Mouse (Mus musculus) adrenal gland, postnatal 14 days (tissue): ENCODE measurements around the gene Xylt1. TPM values are rescaled to one million over a fixed set of nuclear protein-coding genes. Genes with fewer than 3 reads are reported as not detected.

Experiments
- DNase-seq: peaks from one replicate; pipeline ENCODE4 v3.0.0; 2021; ENCODE audit warnings: mixed read lengths
- total RNA-seq: library from RNA; stranded (reverse); gene quantifications from 2 replicates; pipeline ENCODE4 v1.2.3, GENCODE M21; 2021

Xylt1 gene
- total RNA-seq, 1 experiment from 2014 or later: 5.7 TPM

DNA sequence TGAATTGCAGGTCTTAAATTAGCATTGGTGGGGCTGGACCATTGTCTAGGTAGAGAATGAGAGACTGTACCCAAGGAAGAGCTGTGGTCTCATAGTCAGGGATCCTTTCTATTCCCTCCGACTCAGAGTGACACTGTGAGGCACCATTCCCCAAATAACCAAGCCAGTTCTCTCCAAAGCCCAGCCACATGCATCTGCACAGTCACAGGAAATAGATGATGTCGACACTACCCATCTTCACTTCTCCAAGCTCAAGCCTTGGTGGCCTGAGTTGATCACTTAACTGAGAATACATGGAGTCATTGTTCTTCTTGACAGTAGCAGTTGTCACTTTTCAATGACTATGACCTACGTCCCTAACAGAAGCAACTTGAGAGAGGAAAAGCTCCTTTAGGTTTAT lies 100.6 kb downstream of the Xylt1 start:
- no peak for DNase-seq

GRCm38 (mm10) chr7:117482701-117483100 lies 101.9 kb downstream of the Xylt1 start:
- DNase-seq: no peak

DNA sequence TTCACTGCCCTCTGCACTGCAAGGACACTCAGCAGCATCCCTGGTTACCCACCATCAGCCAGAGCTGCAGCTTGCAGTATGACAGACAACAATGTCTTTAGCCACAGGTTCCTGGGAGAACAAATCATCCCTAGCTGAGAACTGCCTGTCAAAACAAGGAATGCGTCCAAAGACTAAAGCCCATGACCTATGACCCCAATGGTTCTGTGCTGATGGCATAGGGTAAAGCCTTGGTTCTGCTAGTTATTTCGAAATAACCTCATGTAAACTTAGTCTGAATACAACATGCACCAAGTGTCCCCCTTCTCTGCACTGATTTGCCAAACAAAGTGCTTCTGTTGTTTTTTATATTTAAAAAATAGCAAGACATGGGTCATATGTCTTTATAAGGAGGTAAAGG lies 103.8 kb downstream of the Xylt1 start:
- DNase-seq: no peak

- DNase-seq: peak; percentile 17
These were observed 104.3 kb downstream of the Xylt1 start for GRCm38 (mm10) chr7:117484989-117485536.

GRCm38 (mm10) chr7:117486425-117487172 lies 105.8 kb downstream of the Xylt1 start:
- no peak for DNase-seq

- no peak for DNase-seq
These were observed 106.4 kb downstream of the Xylt1 start for GRCm38 (mm10) chr7:117487173-117487490.

GRCm38 (mm10) chr7:117489973-117490372 lies 109.2 kb downstream of the Xylt1 start:
- no peak for DNase-seq

DNA sequence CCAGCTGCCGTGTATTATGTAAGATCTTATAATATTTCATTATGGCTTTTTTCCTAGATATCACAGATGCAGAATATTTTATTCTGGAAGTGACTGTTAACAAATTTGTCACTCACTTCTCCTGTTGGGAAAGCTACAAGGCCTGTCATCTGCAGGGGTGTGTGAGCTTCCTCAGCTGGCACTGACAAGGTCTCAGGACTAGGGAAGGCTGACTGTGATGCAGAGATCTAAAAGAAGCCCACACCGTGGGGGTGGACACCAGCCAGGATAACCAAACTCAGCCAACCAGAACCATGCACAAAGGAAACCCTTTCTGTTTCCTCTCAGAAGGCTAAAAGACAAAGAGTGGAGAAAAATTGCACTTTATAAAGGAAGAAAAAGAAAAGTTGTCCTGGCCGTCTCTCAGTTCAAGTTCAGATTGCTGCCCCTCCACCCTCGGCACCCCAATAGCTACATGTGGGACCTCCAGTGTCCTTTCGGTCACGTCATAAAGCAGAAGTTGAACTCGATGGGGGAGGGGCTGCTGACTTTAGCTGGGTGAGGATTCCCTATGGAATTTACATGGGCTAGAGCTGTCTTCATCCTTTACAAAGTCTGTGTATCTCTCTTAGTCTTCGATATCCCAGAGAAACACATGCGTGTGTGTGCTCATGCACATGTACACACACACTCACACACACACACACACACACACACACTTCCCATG lies 109.9 kb downstream of the Xylt1 start:
- DNase-seq: no peak

GRCm38 (mm10) chr7:117491495-117491894 lies 110.7 kb downstream of the Xylt1 start:
- no peak for DNase-seq

- no peak for DNase-seq
These were observed 113.4 kb downstream of the Xylt1 start for GRCm38 (mm10) chr7:117494210-117494609.

DNA sequence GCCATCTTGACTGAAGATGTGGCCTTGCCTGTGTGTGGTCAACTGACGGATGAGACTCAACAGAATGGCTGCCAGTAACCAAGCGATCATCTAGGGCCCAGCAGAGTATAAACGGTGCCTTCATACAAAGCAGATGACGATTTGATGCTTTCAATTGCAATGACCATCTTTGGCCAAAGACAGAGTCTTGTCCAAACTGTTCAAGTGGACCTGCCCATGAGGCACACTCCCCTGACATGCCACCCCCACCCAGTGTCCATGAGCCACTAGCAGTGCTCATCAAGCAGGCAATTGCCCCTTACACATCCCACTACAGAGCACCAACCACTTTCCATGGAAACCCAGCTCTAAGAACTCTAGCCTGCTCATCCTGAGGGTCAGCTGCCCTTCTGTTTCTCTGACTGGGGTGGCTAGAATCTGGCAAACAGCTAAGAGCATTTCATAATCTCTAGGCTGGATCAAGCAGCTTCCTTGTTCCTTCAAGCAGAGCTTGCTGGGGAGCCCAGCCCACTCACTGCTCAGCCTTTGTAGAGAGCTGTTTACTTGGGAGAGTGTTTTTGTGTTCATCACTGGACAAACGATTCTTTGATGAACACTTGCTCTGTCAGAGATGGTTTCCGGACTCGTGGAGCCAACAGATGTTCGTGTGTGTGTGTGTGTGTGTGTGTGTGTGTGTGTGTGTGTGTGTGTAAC lies 114.0 kb downstream of the Xylt1 start:
- no peak for DNase-seq

- no peak for DNase-seq
These were observed 115.0 kb downstream of the Xylt1 start for GRCm38 (mm10) chr7:117495751-117496150.

- no peak for DNase-seq
These were observed 117.4 kb downstream of the Xylt1 start for GRCm38 (mm10) chr7:117498173-117498572.

DNA sequence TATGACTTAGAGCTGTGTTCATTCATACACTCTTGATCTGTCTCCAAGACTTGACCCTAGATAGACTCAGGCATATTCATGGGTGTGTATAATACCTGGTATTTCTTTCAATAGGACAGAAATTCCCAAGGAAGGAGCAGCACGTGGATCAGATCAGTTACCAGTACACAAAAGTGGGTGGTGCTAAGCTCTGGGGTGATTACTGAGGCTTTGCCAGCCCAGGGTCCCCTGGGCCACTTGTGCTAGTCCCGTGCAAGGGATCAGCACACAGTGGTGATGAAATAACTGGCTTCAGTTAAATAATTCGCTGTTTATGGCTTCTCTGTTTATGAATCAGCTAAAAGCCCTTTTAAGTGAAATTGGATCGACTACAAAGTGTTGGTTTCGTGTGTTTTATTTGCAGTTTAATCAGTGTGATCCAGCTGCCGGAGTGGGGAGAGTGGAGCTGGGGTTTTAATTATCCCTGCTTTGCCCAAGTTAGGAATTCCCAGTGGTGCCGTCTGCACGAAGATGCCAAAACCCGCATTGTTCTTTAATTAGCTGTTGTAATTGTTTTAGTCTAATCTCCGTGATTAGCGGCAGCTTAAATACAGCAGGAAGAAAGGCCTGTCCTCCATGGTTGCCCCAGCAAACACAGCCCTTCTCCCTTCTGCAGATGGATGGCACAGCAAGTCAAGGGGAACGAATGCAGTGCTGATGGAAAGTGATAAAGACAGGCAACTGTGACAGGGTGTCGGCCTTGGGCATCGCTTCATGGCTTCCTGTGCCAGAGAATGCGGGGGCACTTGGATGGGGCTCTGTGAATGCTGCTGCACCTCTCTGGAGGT lies 120.8 kb downstream of the Xylt1 start:
- no peak for DNase-seq

GRCm38 (mm10) chr7:117502415-117502814 lies 121.6 kb downstream of the Xylt1 start:
- DNase-seq: no peak

- DNase-seq: no peak
These were observed 122.9 kb downstream of the Xylt1 start for GRCm38 (mm10) chr7:117503714-117504113.

DNA sequence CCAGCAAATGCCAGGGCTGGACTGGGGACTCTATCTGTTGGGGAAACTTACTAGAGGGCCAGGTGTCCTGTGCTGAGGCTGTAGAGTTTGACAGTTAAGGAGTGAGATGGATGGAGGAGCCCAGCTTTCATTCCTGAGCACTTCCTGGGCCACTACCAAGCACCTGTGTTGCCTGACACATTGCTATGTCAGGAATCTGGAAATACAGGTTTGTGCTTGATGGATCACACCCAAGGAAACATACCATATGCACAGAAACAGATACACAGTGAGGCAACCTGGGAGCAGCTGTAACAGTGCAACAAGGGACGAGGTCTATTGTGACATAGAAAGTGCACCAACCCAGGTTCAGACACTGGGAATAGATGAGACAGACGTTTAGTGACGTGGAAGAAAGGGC lies 125.0 kb downstream of the Xylt1 start:
- DNase-seq: no peak

GRCm38 (mm10) chr7:117507351-117507750 lies 126.6 kb downstream of the Xylt1 start:
- DNase-seq: no peak

DNA sequence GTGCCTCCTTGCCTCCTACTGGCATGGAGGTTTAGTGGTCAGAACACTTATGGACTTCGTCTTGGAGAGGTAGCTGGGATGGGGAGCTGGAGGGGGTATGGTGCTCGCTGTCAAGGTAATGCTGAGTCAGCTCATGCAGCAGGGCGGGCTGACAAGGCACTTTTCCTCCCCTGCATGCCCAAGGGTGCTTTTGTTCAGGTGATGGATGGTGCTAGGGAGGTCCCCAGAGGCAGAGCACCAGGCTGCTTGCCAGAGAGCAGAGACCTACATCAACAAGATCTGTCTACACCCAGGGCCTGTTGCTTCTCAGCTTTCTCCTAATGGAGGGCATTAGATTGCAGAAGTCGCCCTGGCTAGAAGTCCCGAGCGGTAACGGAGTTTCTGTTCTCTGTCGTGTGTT lies 127.3 kb downstream of the Xylt1 start:
- peak; percentile 59 for DNase-seq

- DNase-seq: peak; percentile 82
These were observed 129.3 kb downstream of the Xylt1 start for GRCm38 (mm10) chr7:117510113-117510512.

GRCm38 (mm10) chr7:117512301-117512700 lies 131.5 kb downstream of the Xylt1 start:
- DNase-seq: no peak

- DNase-seq: no peak
These were observed 135.0 kb downstream of the Xylt1 start for GRCm38 (mm10) chr7:117515794-117516193.
